Mouse (Mus musculus) left cerebral cortex, adult 8-10 months (tissue): Measurements from ENCODE around the gene Ezh1. TPM values are rescaled to one million over a fixed set of nuclear protein-coding genes. Genes with fewer than 3 reads are reported as not detected.

ENCODE experiments used
- DNase-seq, 2 experiments: peaks; one replicate each; pipeline ENCODE4 v3.0.0; 2022; ENCODE audit warnings: low spot score in 2 of 2
- total RNA-seq, 4 experiments: library from RNA; stranded (reverse); gene quantifications; 2 replicates each; pipeline ENCODE4 v1.2.4; 2022

Gene Ezh1
- total RNA-seq, 4 experiments from 2014 or later: 62.4 to 63.9 (median 63.7) TPM

DNA sequence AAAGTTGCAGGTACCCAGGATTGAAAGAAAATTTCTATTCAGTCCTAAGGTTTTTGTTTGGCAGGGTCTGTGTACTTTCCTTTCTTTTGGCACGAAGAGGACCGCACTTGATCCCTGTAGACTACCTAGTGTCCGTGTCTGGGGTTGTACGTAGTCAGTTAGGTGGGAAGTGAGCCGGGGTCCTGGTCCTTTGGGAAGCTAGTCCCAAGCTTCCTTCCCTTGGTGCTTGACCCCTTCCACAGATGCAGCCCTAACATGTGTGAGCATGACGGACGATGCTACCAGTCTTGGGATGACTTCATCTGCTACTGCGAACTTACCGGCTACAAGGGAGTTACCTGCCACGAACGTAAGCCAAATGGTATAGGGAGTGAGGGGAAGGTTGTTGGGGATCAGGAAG is 44.3 kb downstream of the Ezh1 start:
- DNase-seq: no peak

DNA sequence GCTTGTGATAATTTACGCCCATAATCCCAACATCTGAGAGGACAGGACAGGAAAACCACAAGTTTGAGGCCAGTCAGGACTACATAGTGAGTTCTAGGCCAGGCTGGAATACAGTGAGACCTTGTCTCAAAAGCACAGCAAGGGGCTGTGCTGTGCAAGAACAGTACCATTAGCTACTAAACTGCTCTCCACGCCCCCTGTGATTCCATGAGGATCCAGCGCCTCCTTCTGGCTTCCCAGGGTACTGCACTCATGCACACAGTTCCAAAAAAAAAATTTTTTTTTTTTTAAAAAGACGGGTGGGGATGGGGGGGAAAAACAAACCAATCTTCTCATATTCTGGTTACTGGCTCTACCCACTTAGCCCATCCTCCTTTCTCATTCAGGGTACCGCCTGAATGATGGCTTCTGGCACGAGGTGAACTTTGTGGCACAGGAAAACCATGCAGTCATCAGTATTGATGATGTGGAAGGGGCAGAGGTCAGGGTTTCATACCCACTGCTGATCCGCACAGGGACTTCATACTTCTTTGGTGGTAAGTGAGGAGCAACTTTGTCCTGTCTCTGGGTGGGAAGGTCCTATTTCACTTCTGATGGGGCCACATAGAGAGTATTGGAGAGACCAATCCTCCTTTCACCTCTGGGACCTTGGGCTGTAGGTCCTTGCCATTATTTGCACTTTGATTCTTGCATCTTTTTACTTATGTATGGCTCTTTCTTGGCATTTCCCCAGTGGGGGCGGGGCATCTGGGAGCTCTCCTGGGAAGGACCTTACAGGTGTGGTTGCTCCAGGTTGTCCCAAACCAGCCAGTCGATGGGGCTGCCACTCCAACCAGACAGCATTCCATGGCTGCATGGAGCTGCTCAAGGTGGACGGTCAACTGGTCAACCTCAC is 45.2 kb downstream of the Ezh1 start:
- DNase-seq: peak in 1 of 2 experiments; percentile 55

DNA sequence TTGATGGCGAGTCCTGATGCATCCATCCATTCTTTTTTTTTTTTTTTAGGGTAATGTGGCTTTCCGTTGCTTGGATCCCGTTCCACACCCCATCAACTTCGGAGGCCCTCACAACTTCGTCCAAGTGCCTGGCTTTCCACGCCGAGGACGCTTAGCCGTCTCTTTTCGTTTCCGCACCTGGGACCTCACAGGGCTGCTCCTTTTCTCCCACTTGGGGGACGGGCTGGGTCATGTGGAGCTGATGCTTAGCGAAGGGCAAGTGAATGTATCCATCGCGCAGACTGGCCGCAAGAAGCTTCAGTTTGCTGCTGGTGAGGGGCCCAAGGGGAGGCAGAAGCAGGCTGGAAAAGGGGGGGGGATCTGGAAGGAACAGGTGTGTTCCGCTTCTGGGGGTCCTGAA is 46.0 kb downstream of the Ezh1 start:
- DNase-seq: no peak

DNA sequence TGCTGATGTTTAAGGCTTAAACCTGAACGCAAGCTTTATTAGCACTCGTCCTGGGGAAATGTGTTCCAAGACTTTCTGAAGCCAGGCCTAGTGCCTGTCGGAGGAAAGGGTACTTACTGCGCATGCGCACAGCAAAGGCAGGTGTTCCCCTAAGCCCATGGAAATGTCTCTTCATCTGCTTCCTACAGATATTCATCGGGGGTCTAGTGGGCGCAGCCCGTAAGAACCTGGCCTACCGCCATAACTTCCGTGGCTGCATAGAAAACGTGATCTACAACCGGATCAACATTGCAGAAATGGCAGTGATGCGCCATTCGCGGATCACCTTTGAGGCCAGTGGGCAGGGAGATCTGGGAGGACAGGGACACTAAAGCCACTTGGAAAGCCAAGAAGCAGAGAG is 47.0 kb downstream of the Ezh1 start:
- no peak for DNase-seq

DNA sequence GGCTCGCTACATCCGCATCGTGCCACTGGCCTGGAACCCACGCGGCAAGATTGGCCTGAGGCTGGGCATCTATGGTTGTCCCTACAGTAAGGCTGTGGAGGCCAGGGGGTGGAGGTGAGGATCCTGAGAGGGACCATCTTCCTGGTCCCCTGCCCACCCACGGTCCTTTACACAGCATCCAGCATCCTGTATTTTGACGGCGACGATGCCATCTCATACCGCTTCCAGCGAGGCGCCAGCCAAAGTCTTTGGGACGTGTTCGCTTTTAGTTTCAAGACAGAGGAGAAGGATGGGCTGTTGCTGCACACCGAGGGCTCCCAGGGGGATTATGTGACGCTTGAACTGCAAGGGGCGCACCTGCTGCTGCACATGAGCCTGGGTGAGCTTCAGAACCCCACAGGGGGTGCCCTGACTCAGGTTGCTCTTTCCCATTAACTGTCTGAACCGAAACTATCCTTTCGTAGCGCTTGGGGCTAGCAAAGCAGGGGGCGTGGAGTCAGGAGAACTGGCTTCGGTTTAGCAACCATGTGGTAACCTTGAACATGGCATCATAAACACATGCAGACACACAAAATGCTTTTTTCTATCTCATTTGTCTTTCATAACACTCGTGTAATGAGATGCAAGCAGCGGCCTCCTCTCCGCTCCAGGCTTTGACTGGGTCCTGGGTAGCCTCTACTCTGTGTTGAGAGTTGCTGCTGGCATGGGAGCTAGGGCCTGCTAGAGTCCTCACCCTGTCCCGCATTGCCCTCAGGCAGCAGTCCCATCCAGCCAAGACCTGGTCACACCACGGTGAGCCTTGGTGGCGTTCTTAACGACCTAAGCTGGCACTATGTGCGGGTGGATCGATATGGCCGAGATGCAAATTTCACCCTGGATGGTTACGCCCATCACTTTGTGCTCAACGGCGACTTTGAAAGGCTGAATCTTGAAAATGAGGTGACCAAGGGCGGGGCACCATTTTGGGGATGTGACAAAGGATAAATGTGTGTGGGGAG is 47.9 kb downstream of the Ezh1 start:
- DNase-seq: no peak

DNA sequence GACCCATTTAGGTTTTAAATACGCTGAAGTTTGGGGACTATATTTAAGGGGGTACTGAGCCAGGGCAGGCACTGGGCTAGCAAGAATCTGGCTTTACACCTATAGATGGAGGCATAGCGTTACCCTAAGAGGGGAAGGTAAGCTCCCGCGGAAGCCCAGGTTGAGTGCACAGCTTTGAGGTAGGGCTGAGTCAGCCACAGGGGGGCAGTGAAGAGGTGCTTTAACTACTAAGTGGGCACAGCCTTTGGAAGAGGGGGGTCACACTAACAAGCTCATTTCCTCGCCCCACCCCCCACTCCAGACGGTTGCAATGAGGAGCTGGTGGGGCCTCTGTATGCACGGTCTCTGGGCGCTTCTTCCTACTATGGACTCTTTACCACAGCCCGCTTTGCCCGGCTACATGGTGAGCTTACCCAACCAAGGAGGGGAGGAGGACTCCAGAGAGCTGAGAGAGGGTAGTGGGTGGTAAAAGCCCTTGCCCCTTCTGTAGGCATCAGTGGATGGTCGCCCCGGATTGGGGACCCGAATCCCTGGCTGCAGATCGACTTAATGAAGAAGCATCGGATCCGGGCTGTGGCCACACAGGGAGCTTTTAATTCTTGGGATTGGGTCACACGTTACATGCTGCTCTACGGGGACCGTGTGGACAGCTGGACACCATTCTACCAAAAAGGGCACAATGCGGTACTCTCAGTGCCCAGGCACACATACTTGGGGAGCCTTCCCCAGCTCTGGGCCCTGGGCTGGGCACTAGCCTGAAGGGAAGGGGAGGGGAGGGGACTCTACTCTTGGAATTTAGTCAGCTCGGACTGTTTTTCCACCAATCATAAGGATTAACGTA is 49.1 kb downstream of the Ezh1 start:
- peak; percentile 59 to 70 for DNase-seq

DNA sequence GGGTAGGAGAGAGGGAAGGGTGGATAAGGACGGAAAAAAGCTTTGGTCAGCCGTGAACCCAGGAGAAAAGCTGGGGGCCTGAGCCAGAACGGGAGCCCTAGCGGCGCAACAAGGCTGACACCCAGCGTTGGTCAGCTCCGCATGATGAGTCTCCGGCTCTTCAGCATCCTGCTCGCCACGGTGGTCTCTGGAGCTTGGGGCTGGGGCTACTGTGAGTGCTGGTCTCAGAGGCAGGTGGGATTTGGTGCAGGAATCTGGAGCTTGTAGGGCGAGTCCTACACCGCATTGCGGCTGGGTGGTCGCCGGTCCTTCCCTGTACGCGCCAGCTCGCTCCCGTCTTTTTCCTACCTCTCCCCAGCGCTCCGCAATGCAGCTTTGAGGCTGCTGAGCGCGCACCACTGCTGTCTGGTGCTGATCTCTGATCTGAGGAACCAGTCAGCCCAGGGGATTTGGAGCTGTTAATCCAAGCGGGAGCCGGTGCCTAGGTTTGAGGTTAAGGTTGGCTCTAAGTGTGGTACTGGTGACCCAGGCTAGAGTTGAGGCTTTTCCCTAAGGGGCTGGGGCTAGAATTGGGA is 50.1 kb downstream of the Ezh1 start:
- DNase-seq: peak in 1 of 2 experiments; percentile 45

DNA sequence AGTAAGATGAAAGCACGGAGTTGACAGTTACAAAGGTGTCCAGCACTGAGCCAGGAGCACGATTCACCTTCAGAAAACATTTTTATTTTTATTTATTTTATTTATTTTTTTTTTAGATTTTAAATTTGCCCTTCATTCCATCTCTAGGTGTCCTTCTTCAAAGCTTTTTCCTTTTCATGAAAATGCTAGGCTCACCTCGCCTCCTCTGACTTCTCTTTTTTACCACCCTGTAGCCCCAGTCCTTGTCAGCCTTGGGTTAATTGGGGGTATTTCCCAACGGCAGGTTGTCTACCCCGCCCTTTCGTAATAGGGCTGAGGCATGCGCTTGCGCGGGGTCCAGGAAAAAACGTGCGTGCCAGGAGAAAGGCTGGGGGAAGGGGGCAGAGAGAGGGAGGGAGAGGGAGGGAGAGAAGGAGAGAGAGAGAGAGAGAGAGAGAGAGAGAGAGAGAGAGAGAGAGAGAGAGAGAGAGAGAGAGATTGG is 50.6 kb downstream of the Ezh1 start:
- no peak for DNase-seq

DNA sequence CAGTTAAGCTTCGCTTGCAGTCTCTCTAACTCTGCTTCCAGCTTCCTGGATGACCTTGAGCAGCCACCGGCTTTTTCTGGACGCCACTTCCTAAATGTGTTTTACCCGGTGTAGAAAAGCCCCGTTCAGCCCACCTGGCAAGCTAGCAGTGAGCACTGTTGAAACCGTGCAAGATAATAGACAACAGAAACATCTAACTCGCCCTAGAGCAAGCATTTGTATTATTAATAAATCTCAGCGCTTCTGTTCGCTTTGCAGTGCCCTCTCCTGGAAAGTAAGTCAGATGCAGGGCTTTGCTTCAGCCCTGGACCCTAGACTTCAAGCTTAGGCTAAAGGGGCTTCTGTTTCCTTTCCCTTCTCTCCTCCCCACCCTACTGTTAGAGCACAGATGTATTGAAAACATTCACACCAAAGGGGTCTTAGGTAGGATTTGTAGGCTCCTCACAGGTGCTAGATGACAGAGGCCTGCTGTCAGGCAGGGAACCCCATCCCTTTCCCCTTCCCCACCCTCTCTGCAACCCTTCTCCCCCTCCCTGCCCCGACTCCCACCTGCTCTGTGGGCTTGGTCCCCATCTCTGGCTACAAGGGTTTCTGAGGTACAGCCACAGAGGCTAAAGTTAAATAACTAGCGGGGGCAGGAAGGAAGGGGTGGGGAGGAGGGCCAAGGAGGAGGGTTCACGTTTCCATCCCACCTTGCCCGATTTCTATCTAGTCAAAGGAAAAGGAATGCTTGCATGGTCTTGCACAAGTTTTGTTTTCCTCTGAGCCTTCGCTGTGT is 51.2 kb downstream of the Ezh1 start, which contains the start of gene Ccr10:
Gene Ccr10, minus strand, starts transcription at position 593 of the 778 bp plus-strand sequence.
- DNase-seq: no peak

DNA sequence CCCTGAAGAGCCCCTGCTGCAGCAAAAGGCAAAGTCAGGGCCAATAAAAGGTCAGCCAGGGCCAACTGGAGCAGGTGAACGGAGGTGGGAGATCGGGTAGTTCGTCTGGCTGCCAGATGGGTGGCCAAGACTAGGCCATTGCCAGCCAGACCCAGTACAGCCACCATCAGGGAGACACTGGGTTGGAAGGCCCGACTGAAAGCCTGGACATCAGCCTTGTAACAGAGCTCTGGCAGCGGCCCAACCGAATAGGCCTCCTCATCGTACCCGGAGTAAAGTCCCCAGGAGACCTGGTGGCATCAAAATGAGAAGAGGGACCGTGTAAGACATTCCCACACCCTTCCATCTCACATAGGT is 51.9 kb downstream of the Ezh1 start:
- no peak for DNase-seq

DNA sequence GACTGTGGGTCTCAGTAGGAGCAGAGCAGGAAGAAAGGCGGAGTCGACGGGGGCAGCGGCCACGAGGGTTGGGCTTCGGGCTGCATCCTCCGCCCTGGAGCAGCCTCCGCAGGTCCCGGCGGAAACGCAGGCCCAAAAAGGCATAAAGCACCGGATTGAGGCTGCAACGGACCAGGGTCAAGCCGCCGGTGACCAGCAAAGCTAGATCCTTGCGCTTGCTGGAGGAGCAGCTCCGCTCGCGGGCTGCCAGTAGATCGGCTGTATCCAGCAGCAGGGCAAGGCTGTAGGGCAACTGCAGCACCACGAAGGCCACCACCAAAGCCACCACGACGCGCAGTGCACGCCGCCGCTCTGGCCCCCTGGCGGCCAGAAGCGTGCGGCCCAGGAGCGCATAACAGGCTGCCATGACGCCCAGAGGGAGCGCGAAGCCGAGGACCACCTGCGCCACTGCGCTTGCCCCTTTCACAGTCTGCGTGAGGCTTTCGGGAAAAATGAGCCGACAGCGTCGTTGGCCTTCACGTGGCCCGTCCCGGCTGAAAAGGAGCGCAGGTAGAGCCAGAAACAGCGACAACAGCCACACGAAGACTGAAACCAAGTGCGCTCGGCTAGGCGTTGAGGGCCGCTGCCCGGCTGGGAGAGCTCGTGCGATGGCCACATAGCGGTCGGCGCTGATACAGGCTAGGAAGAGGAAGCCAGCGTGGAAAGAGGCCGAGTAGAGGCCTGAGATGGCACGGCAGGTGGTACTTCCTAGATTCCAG is 52.5 kb downstream of the Ezh1 start:
- no peak for DNase-seq

DNA sequence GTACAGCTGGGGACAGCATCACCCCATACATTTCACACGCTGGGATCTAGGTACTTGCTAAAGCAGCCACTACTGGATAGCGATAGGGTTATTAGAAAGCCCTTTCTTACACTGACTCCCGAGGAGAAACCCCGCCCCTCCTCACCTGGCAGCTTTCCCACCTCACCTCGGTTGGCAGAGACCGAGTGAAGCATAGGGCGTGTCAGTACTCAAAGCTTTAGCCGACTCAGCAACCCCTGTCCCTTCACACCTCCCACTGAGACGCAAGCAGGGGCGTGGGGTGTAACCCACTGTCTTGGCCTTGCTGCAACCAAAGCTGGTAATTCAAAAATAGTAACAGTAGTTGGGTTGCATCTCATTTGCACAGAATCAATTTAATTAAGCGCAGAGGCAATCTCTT is 53.2 kb downstream of the Ezh1 start:
- DNase-seq: no peak

DNA sequence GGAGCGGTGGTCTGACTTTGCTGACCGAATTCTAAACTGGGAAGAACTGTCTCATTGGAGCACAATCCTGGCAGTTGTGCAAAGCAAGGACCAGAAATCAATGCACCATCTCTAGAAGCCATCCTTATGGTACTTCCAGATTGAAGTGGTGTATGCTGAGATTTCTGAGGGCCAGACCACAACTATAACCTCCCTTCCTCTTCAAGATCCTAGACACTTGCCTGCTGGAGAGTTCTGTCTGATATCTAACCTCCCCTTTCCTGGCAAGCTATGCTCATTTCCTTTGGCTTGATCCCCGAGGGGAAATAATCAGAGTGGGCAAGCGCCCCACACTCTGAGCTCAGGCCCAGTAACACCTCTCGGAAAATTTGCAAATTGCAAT is 53.8 kb downstream of the Ezh1 start:
- no peak for DNase-seq

DNA sequence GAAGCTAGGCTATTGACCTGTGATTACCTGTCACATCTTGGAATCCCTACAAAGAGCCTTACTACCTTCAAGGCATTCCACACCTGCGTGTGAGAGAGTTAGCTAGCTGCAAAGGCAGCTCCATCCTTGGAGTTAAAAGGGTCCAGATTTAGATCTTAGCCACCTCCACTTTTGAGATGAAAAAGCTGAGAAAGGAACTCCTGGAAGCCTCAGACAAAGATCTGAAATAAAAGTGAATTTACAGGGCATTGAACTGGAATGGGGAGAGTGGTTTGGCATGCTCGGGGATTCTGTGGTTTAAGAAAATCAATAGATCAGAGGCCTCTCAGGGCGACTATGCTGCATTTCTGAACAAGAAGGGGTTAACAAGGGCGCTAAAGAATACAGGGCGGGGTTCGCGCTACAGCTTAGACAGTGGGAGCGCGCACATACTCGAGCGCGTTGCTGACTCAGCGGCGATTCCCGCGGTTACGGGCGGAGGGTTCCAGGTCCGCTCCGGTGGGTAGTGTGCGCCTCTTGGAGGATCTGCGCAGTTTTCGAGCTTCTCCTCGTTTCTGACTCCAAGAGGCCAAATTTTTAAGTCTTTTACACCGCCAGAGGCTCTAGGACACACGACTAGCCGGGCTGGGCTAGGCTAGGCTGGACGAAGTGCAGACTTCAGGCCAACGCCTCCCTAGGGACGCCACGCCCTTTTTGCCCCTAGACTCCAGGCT is 54.4 kb downstream of the Ezh1 start:
- DNase-seq: peak in 1 of 2 experiments; percentile 63

DNA sequence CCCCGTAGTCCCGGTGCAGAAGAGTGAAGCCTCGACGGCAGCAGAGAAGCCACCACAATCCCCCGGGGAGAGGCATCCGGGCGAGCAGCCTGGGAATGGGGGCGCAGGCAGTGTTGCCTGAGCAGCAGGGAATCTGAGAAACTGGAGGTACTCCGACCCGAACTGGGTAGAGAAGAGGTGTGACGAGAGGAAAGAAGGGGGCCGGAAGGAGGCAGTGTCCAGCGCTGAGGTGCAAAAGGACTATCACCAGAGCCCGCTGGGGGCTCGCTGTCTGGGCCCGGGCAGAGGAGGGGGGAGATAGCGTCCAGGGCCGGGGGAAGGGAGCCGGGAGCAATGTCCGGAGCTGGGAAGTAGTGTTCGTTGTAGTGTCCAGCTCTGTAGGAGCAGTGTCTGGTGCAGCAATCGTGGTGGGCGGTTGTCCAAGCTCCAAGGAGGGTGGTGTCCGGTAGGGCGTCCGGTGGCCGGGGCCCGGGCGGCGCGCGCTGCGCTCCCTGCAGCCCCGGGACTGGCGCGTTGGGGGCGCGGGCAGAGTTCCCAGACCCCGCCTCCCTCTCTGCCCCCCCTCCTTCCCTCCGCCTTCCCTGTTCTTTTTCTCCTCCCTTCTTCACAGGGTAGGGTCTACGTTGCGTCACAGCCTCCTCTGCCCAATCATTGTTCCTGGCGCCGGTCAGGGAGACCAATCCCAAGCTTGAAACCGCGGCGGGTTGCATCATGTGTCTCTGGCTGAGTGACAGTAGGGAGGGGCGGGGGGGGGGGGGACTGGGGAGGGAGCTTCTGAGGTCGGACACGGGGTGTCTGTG is 55.3 kb downstream of the Ezh1 start, which contains the start of gene Plekhh3:
Gene Plekhh3, minus strand, starts transcription at position 541 of the 800 bp plus-strand sequence.
- DNase-seq: peak; percentile 72 to 97

DNA sequence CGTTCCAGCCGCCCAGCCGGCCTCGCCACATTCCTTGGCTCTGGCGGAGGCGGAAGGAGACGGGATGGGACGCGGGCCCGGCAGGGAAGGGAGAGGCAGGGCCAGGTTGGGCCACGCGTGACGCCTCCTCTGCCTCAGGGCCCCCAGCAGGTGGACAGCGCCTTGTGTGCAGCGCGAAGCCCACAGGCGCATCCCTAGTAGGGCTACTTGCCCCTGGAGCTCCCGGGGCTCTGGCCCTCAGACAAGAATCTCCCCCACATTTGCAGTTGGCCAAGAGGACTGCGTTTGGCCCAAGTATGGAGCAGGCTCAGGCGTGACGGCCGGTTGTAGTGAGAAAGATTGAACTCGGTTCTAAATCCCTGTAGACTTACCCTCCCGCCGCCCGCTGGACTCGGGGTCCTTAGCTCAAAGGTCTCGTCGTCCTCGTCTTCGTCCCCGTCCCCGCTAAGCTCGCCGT is 55.9 kb downstream of the Ezh1 start, which contains the start of gene Cntnap1:
Gene Cntnap1, plus strand, starts transcription at position 170 of the 457 bp plus-strand sequence.
- DNase-seq: no peak
